In genomic region chr6:30628152-30628551, GRCm38 (mm10) we compare ENCODE assay signal across 11 mouse cellular contexts. TPM values are rescaled to one million over a fixed set of nuclear protein-coding genes. Genes with fewer than 3 reads are reported as not detected.
A peak's percentile ranks its signal among the peaks of the same experiment; 100 is the strongest.
DNase-seq lines count a peak whose midpoint lies in the region; ATAC-seq and TF ChIP-seq lines count a peak whose summit lies in the region.
"Had no signal": no experiment of that assay in that cellular context is flagged by ENCODE, and none has a peak within 500 bp of the region (broad histone marks: within the 10 kb centered on the region; RNA-seq: fewer than 3 reads in every experiment).

No protein-coding gene starts in this region.

- H3K9ac ChIP-seq in forebrain, postnatal 0 days = no peak overlapping the region
- H3K9ac ChIP-seq in midbrain, embryonic 12.5 days (replicated peaks) = no peak overlapping the region

- H3K36me3 ChIP-seq in forebrain, postnatal 0 days (ENCODE audit: insufficient read depth) = no peaks in the 10 kb centered on the region
- no peaks in the 10 kb centered on the region for H3K36me3 ChIP-seq in midbrain, embryonic 12.5 days

- WGBS in forebrain, postnatal 0 days = 51% methylated on average over 6 of the region's 6 CpGs
- WGBS in midbrain, embryonic 12.5 days = 52% methylated on average over 6 of the region's 6 CpGs
- WGBS in lung, adult 2 months = 54% methylated on average over 6 of the region's 6 CpGs

- no peak for ATAC-seq in cerebellum, adult (ENCODE audit: insufficient number of reproducible peaks, low FRiP score, low TSS enrichment)
- ATAC-seq in forebrain, postnatal 0 days = peak; percentile 66
- peak; percentile 62 for ATAC-seq in midbrain, embryonic 12.5 days (ENCODE audit: low FRiP score, low read depth)

- no peak for TF ChIP-seq CTCF in forebrain, postnatal 0 days (IDR thresholded peaks at IDR 0.05; ENCODE audit: low read depth)
- no peak for TF ChIP-seq CTCF in lung, adult 2 months (IDR thresholded peaks at IDR 0.05; ENCODE audit: insufficient read depth, low read length)

- H3K9me3 ChIP-seq in forebrain, postnatal 0 days (ENCODE audit: low read length) = no peaks in the 10 kb centered on the region
- no peaks in the 10 kb centered on the region for H3K9me3 ChIP-seq in midbrain, embryonic 12.5 days

- no peak overlapping the region for H3K4me2 ChIP-seq in forebrain, postnatal 0 days (ENCODE audit: low read depth)
- H3K4me2 ChIP-seq in midbrain, embryonic 12.5 days (replicated peaks) = no peak overlapping the region

- no peak for TF ChIP-seq POLR2A in lung, adult 2 months (IDR thresholded peaks at IDR 0.05; ENCODE audit: borderline replicate concordance, extremely low read depth, low read depth, low read length)

- peak; percentile 16 to 23 for DNase-seq in cerebellum, adult 18-20 months
- peak; percentile 48 for DNase-seq in Muller cell, postnatal 12 days (ENCODE audit: inconsistent ontology term)
- no peak for DNase-seq in forebrain, postnatal 0 days
- no peak for DNase-seq in spleen, postnatal 14 days (ENCODE audit: low spot score in 2 of 2)
- no peak for DNase-seq in lung, postnatal 14 days
- DNase-seq in lung, adult 2 months = no peak
- DNase-seq: gastrocnemius, postnatal 10 days had no signal

- no peaks in the 10 kb centered on the region for H3K4me1 ChIP-seq in forebrain, postnatal 0 days (ENCODE audit: insufficient read depth)
- H3K4me1 ChIP-seq in midbrain, embryonic 12.5 days = peaks cover 10% of the 10 kb centered on the region; the same call in 1 of the 2 replicates
- no peaks in the 10 kb centered on the region for H3K4me1 ChIP-seq in lung, adult 2 months (ENCODE audit: control insufficient read depth, insufficient read depth, low read length)

- H3K4me3 ChIP-seq in forebrain, postnatal 0 days (ENCODE audit: low read depth, low read length) = no peak overlapping the region
- H3K4me3 ChIP-seq in midbrain, embryonic 12.5 days = no peak overlapping the region
- no peak overlapping the region for H3K4me3 ChIP-seq in lung, adult 2 months (replicated peaks; ENCODE audit: extremely low read depth, low read depth, low read length)
- H3K4me3 ChIP-seq: left cerebral cortex, adult 2 months had no signal

- H3K27ac ChIP-seq in forebrain, postnatal 0 days (ENCODE audit: low read depth, low read length) = no peak overlapping the region
- peak overlapping the region; percentile 50 for H3K27ac ChIP-seq in midbrain, embryonic 12.5 days (replicated peaks)
- H3K27ac ChIP-seq: left cerebral cortex, adult 2 months had no signal

- H3K27me3 ChIP-seq in forebrain, postnatal 0 days (ENCODE audit: insufficient read depth, low read length) = no peaks in the 10 kb centered on the region
- no peaks in the 10 kb centered on the region for H3K27me3 ChIP-seq in midbrain, embryonic 12.5 days

RNA-seq across cellular contexts. Expression of gene Cpa1, which starts 10.9 kb away (rescaled TPM):
- total RNA-seq in forebrain, postnatal 0 days (2014; rRNA removed) = 1.1 TPM in 1 of 2 replicates, not detected in the other
- polyA plus RNA-seq in forebrain, postnatal 0 days (2015; fragmentation: Nextera tagmentation; extraction: Ambion mirVana) = 0.29 and 0.69 TPM in 2 replicates
- polyA plus RNA-seq in midbrain, embryonic 12.5 days (2016; fragmentation: Nextera tagmentation; extraction: Ambion mirVana) = 0.42 TPM in 1 of 2 replicates, not detected in the other
- 0.39 and 4.3 TPM in 2 replicates for polyA plus RNA-seq in lung, adult 2 months (2012; rRNA removed)
- total RNA-seq: adrenal gland, adult 18-20 months; left cerebral cortex, adult 2 months had no signal

RNA-seq across cellular contexts. Expression of gene Cpa5, which starts 17.3 kb away (rescaled TPM):
- total RNA-seq in forebrain, postnatal 0 days (2014; rRNA removed) = not detected in 2 replicates
- polyA plus RNA-seq in forebrain, postnatal 0 days (2015; fragmentation: Nextera tagmentation; extraction: Ambion mirVana) = 0.11 TPM in 1 of 2 replicates, not detected in the other
- 0.14 and 0.30 TPM in 2 replicates for polyA plus RNA-seq in midbrain, embryonic 12.5 days (2016; fragmentation: Nextera tagmentation; extraction: Ambion mirVana)
- not detected in 2 replicates for polyA plus RNA-seq in lung, adult 2 months (2012; rRNA removed)
- total RNA-seq: adrenal gland, adult 18-20 months; left cerebral cortex, adult 2 months had no signal

RNA-seq across cellular contexts. Expression of gene Cpa4, which starts 60.0 kb away (rescaled TPM):
- total RNA-seq in forebrain, postnatal 0 days (2014; rRNA removed) = 0.23 and 0.38 TPM in 2 replicates
- 0.58 and 0.88 TPM in 2 replicates for polyA plus RNA-seq in forebrain, postnatal 0 days (2015; fragmentation: Nextera tagmentation; extraction: Ambion mirVana)
- 1.6 and 1.9 TPM in 2 replicates for polyA plus RNA-seq in midbrain, embryonic 12.5 days (2016; fragmentation: Nextera tagmentation; extraction: Ambion mirVana)
- 4.6 TPM in 1 of 2 replicates, not detected in the other for polyA plus RNA-seq in lung, adult 2 months (2012; rRNA removed)

Comparison
In these comparisons a context has a peak if more than half of its experiments do, and no peak if none do; other contexts are left out.
1. DNase-seq: peak in cerebellum, adult 18-20 months (2 of 2) and Muller cell, postnatal 12 days (single experiment); none in forebrain, postnatal 0 days (single experiment), spleen, postnatal 14 days (0 of 2), lung, postnatal 14 days (single experiment) and lung, adult 2 months (single experiment).